Mouse (Mus musculus) kidney, adult 11 months (tissue): ENCODE data around the gene Akr1b8.
"Not testable (repeated sequence)": the region's sequence is repeated elsewhere in the genome, so short reads cannot be mapped to it uniquely, and the experiment has no call there.

Experiments
- DNase-seq: peaks from one replicate; pipeline ENCODE4 v3.0.0; 2022

The Akr1b8 gene

DNA sequence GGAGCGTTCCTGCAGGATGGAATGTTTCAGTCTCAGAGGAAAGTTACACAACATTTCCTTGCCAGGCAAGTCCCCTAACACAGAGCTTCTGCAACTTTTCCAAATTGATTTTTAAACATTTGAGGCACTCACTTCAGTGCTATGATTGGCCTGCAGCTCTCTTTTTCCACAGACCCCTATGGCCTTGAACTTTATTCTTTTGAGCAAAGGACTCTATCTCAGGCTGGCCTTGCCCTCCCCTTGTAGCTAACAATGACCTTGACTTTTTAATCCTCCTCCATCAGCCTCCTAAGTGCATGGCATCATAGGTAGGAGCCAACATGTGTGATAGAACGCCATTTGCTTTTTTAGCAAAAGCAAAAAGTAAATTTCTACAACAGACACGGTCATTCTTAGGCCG, 52.8 kb downstream of the Akr1b8 start:
- DNase-seq, result no peak

DNA sequence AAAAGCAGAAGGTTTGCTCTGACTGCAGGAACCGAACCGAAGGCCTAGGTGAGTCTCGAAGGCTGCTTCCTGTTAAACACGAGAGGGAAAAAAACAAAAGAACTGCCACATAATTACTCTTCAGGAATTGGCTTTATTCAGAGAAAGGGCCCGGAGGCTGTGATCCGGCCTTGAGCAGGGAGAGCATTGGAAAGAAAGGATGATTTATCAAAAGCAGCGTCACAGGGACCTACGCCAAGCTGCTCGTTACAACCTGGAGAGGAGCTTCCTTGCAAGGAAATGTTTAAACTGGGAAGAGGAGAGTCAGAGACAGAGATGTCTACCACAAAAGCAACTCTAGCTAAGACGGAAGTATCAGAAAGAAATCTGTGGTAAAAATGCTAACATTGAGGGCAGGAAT, 53.5 kb downstream of the Akr1b8 start:
- no peak for DNase-seq

DNA sequence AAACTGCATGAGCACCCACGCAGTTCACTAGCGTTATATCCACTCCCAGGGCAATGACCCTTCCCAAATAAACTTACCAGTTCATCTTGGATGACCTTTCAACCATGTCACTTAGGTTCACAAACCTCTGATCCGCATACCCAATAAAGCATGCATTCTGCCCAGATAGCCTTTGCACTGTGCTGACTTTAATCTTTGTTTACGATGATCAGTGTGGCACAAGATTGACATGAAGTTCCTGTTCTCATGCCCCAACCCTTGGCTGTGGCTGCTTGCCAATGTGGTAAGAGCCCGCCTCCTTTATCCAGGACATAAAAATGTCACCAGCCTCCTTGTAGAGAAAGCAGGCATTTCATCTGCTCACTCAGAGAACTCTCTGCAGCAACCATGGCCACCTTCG, 58.1 kb downstream of the Akr1b8 start, which contains the start of gene Akr1b7:
Gene Akr1b7, plus strand, starts transcription at position 312 of the 400 bp plus-strand sequence.
- DNase-seq, result peak; percentile 30

DNA sequence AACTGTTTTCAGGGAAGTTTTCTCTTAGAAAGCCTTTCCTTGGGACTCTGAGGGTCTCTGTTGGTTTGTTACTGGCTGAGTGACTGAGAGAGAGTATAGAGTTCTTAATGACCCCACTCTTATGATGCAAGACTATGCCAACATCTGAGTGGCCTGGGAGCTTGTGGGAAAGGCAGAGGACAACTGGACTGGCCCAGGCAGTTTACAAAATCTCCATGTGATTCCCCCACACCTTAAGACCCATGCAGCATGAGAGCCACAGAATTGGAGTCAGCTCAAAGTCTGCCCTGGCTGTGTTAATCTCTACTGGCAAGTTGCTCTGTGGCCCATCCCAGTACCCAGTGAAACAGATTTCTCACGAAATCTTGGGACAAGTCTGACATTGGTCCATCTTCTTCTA, 58.8 kb downstream of the Akr1b8 start:
- DNase-seq, result no peak

DNA sequence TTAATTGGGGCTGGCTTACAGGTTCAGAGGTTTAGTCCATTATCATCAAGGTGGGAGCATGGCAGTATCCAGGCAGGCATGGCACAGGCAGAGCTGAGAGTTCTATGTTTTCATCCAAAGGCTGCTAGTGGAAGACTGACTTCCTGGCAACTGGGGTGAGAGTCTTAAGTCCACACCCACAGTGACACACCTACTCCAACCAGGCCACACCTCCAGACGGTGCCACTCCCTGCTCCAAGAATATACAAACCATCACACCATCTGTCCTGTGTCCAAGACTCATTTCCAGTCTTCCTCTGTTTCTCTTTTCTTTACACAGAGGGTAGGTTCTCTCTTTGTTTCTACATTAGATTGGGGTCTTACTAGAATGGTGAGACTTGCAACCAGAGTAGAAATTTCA, 59.5 kb downstream of the Akr1b8 start:
- not testable (repeated sequence) for DNase-seq

DNA sequence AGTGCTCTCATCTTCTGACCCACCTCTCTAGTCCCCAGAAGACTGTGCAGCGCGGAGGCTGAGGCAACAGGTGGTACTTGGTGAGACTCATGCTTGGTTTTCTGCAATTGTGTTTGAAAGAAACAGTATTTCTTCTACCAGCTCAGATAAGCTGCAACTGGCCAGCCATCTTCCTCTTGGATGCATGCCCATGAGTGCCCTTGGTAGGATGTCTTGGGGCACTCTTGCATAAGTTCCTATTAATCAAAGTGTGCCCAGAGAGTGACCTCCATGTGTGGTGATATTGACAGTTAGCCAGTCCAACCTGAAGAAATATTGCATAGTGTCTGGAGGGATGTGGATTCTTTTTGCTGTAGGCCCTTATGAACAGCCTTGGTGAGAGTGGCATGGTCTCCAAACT, 62.6 kb downstream of the Akr1b8 start:
- no peak for DNase-seq
